Mouse (Mus musculus): Measurements from ENCODE around the gene Sp1.

GRCm38 (mm10) chr15:102451666-102452430 lies 45.9 kb downstream of the Sp1 start:
- TF ChIP-seq POLR2A (IDR thresholded peaks at IDR 0.05; ENCODE audit: borderline replicate concordance, extremely low read depth, insufficient read depth, insufficient read length, poor library complexity, severe bottlenecking) = no peak
- no peak for TF ChIP-seq CTCF (IDR thresholded peaks at IDR 0.05; ENCODE audit: borderline replicate concordance, extremely low read depth, insufficient read depth, insufficient read length)
